Mouse (Mus musculus) MEL (cell line): Measurements from ENCODE around the gene Tmem95.

ENCODE experiments used
- CHD1 ChIP-seq: IDR thresholded peaks from 2 replicates; pipeline ENCODE4 v1.6.1; 2012; ENCODE audit warnings: low read depth, mild to moderate bottlenecking, inconsistent platforms, low read length, improper control_type of control experiment
- CHD2 ChIP-seq: IDR thresholded peaks from 2 replicates; pipeline ENCODE4 v1.6.1; 2011; ENCODE audit warnings: low read length, improper control_type of control experiment
- CTCF ChIP-seq, 3 experiments: IDR thresholded peaks in 2 of 3; conservative IDR thresholded peaks in 1 of 3; 2 replicates each; pipeline ENCODE4 v1.5.1; 2011 to 2012; ENCODE audit warnings: low read length in 3 of 3, low read depth in 2 of 3, mild to moderate bottlenecking in 2 of 3, improper control_type of control experiment in 1 of 3, inconsistent platforms in 1 of 3, mixed read lengths in 1 of 3, moderate library complexity in 1 of 3; ENCODE audit not compliant: control insufficient read depth in 1 of 3, insufficient read depth in 1 of 3, poor library complexity in 1 of 3, severe bottlenecking in 1 of 3
- E2F4 ChIP-seq: IDR thresholded peaks from 2 replicates; pipeline ENCODE4 v1.6.1; 2011; ENCODE audit warnings: low read depth, low read length, improper control_type of control experiment, borderline replicate concordance
- ELF1 ChIP-seq: IDR thresholded peaks from 2 replicates; pipeline ENCODE4 v1.6.1; 2014; ENCODE audit warnings: low read depth, mild to moderate bottlenecking, inconsistent platforms, low read length, improper control_type of control experiment, moderate library complexity
- EP300 ChIP-seq, 2 experiments: IDR thresholded peaks; 2 replicates each; pipeline ENCODE4 v1.6.1; 2011; ENCODE audit warnings: improper control_type of control experiment in 2 of 2, low read length in 2 of 2, low read depth in 1 of 2, mild to moderate bottlenecking in 1 of 2
- ETS1 ChIP-seq: IDR thresholded peaks from 2 replicates; pipeline ENCODE4 v1.6.1; 2012; ENCODE audit warnings: low read depth, mild to moderate bottlenecking, inconsistent platforms, low read length, improper control_type of control experiment, moderate library complexity
- JUND ChIP-seq: IDR thresholded peaks from 2 replicates; pipeline ENCODE4 v1.6.1; 2011; ENCODE audit warnings: low read depth, mild to moderate bottlenecking, improper control_type of control experiment, low read length
- POLR2A ChIP-seq, 2 experiments: IDR thresholded peaks; 2 replicates each; pipeline ENCODE4 v1.6.1; 2011 to 2012; ENCODE audit warnings: low read length in 2 of 2, mild to moderate bottlenecking in 2 of 2, control low read depth in 1 of 2, improper control_type of control experiment in 1 of 2, low read depth in 1 of 2, moderate library complexity in 1 of 2; ENCODE audit not compliant: control insufficient read depth in 1 of 2, insufficient read depth in 1 of 2, poor library complexity in 1 of 2
- SIN3A ChIP-seq: IDR thresholded peaks from 2 replicates; pipeline ENCODE4 v1.6.1; 2012; ENCODE audit warnings: low read length, improper control_type of control experiment, inconsistent platforms
- TBP ChIP-seq: IDR thresholded peaks from 2 replicates; pipeline ENCODE4 v1.8.0; 2011; ENCODE audit warnings: low read depth, low read length, improper control_type of control experiment
- TCF12 ChIP-seq: IDR thresholded peaks from 2 replicates; pipeline ENCODE4 v1.6.1; 2014; ENCODE audit warnings: low read depth, mild to moderate bottlenecking, inconsistent platforms, low read length, improper control_type of control experiment, moderate library complexity
- USF1 ChIP-seq: IDR thresholded peaks from 2 replicates; pipeline ENCODE4 v1.6.1; 2014; ENCODE audit warnings: low read depth, mild to moderate bottlenecking, inconsistent platforms, low read length, improper control_type of control experiment, moderate library complexity

DNA sequence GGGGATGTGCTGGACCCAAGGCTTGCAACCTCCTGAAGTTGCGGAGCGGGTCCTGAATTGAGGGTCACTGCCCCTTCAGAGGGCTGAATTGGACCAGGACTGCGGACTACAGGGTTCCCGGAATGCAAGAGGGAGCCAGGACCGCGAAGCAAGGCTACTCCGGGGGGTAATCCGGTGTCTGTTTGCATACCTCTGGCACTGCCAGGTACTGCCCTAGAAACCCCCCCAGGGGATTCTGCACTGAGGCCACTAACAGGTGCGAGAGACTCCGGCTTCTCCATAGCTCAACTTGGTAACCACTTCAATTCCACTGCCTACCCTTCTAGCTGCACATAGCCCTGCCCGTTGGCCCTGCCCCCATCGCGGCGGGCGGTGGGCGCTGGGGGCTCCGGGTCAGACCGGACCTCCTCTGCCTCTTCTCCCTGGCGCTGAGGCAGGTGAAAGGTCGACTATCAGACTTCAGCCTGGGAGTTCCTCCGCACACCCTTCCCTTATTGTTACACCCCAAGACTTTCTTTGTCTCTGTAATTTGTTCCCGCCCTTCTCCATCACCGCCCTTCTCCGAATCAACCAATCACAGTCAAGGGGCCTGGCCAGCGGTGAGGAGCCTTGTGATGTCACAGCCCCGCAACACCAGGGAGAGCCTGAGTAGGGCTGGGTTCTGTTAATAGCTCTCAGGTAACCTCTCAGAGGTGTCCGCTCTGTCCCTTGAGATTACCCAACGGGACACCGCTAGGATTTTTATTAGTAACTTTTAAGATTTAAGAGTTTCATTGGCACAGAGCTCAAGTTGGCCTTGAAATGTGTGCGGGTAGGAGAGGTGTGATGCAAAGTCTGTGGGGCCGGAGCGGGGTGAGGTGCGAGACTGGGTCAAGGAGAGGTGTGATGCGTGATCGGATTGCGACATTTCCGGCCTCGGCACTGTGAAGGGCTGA, 22.9 kb upstream of the Tmem95 start, which contains the start of the genes 2810408A11Rik and Neurl4:
- TF ChIP-seq E2F4 (no peak), ETS1 (peak; percentile 18; the same call in 1 of the 2 replicates), CTCF (IDR thresholded peaks at IDR 0.05 in 2 of 3, conservative IDR thresholded peaks at IDR 0.05 in 1 of 3; ENCODE audit: control insufficient read depth in 1 of 3, insufficient read depth in 1 of 3, low read depth in 2 of 3, low read length in 3 of 3, poor library complexity in 1 of 3, severe bottlenecking in 1 of 3) (no peak), SIN3A (peak; percentile 8; the same call in 1 of the 2 replicates), EP300 (IDR thresholded peaks at IDR 0.05; ENCODE audit: low read depth in 1 of 2, low read length in 2 of 2) (no peak), CHD1 (peak; percentile 98), CHD2 (no peak), USF1 (peak; percentile 23; the same call in 1 of the 2 replicates), TBP (peak; percentile 90), TCF12 (peak; percentile 75), ELF1 (no peak), POLR2A (IDR thresholded peaks at IDR 0.05; ENCODE audit: control insufficient read depth in 1 of 2, insufficient read depth in 1 of 2, low read depth in 1 of 2, low read length in 2 of 2, poor library complexity in 1 of 2) (peak; percentile 92 to 99), JUND (no peak; the same call in 1 of the 2 replicates)
